Mouse (Mus musculus) limb, embryonic 15.5 days (tissue): ENCODE measurements around the gene Parp11. TPM values are rescaled to one million over a fixed set of nuclear protein-coding genes. Genes with fewer than 3 reads are reported as not detected.

ENCODE experiments used
- ATAC-seq: fragments of 200-750 bp; cut with Nextera tagmentation; 2 replicates; pipeline ENCODE4 v1.8.0; 2017; ENCODE audit warnings: low read depth, moderate TSS enrichment; ENCODE audit not compliant: insufficient number of reproducible peaks, low FRiP score, low TSS enrichment
- H3K27ac ChIP-seq: fragments of 300-500 bp; sonication (generic); 2 replicates; pipeline ENCODE4 v1.5.1; 2015; ENCODE audit warnings: moderate library complexity, mild to moderate bottlenecking, inconsistent platforms
- H3K27me3 ChIP-seq: fragments of 300-500 bp; sonication (generic); 2 replicates; pipeline ENCODE4 v1.6.1; 2015; ENCODE audit warnings: inconsistent platforms
- H3K36me3 ChIP-seq: fragments of 300-500 bp; sonication (generic); 2 replicates; pipeline ENCODE4 v1.6.1; 2015; ENCODE audit warnings: inconsistent platforms
- H3K4me1 ChIP-seq: fragments of 300-500 bp; sonication (generic); 2 replicates; pipeline ENCODE4 v1.6.1; 2015; ENCODE audit warnings: inconsistent platforms
- H3K4me2 ChIP-seq: fragments of 300-500 bp; sonication (generic); 2 replicates; pipeline ENCODE4 v1.6.1; 2015; ENCODE audit warnings: mild to moderate bottlenecking, inconsistent platforms
- H3K4me3 ChIP-seq: fragments of 300-500 bp; sonication (generic); 2 replicates; pipeline ENCODE4 v1.5.1; 2015; ENCODE audit warnings: mild to moderate bottlenecking, inconsistent platforms
- H3K9ac ChIP-seq: fragments of 300-500 bp; sonication (generic); 2 replicates; pipeline ENCODE4 v1.6.1; 2015; ENCODE audit warnings: inconsistent platforms
- H3K9me3 ChIP-seq: fragments of 300-500 bp; sonication (generic); 2 replicates; pipeline ENCODE4 v1.6.1; 2016; ENCODE audit warnings: inconsistent platforms
- WGBS: fragments of 180-500 bp; shearing (Covaris S2); methylation state at CpG from one replicate; pipeline ENCODE4 v1.1.7; 2015; 5-methylcytosine and 5-hydroxymethylcytosine counted together
- polyA plus RNA-seq: library from polyadenylated mRNA; unstranded; fragments of >200 nt; fragmentation: Nextera tagmentation; extraction: Ambion mirVana; gene quantifications from 2 replicates; pipeline ENCODE4 v1.2.1, GENCODE M21; 2015

Parp11 gene
- polyA plus RNA-seq, 1 experiment from 2014 or later: 25.1 TPM

DNA sequence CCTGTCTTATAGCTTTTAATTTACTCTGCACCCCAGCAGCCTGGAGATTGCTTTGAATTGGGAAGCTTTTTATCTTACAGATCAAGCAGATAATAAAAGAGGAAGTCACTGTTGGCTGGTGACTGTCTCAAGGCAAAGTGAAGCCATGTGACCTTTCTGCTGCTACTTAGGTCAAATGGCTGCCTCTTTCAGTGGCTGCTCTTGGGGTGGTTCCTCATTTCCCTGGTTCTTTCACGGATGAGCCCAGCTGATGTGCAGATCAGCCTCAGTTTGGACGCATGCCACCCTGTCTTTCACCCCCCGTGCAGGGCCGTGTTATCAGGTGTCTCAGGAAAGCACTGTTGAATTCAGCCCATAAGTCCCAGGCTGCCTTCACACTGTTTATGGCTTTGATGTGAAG is 25.4 kb downstream of the Parp11 start:
- Histone ChIP-seq H3K36me3 (peaks cover 35% of the 10 kb centered on the region), H3K27ac (no peak overlapping the region), H3K4me1 (0 out of 2 replicates have a peak, but pooled peaks cover 2% of the 10 kb centered on the region), H3K27me3 (no peaks in the 10 kb centered on the region), H3K9ac (no peak overlapping the region), H3K4me3 (no peak overlapping the region), H3K9me3 (no peaks in the 10 kb centered on the region), H3K4me2 (no peak overlapping the region)
- 68% methylated on average over 4 of the region's 4 CpGs for WGBS
- ATAC-seq: no peak

DNA sequence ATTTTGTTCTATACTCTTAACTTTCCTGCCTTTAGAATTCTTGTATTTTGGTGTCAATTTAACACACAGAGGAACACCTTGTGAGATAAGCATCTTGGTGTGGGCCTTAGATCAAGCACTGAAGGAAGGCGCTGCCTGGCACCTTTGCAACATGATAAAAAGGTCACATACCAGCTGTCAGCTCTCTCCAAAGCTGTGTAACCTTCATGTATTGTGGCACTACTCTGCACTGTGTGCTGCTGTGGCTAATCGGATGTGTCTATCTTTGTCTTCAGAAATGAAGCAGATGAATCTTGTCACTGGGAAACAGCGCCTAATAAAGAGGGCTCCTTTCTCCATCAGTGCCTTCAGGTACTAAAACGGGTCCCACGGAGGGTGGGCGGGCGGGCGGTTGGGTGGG is 27.3 kb downstream of the Parp11 start:
- Histone ChIP-seq H3K36me3 (peaks cover 41% of the 10 kb centered on the region), H3K27me3 (no peaks in the 10 kb centered on the region), H3K4me1 (no peaks in the 10 kb centered on the region), H3K9me3 (no peaks in the 10 kb centered on the region), H3K4me3 (no peak overlapping the region), H3K9ac (no peak overlapping the region), H3K4me2 (no peak overlapping the region), H3K27ac (no peak overlapping the region)
- ATAC-seq: no peak
- 85% methylated on average over 8 of the region's 8 CpGs for WGBS

DNA sequence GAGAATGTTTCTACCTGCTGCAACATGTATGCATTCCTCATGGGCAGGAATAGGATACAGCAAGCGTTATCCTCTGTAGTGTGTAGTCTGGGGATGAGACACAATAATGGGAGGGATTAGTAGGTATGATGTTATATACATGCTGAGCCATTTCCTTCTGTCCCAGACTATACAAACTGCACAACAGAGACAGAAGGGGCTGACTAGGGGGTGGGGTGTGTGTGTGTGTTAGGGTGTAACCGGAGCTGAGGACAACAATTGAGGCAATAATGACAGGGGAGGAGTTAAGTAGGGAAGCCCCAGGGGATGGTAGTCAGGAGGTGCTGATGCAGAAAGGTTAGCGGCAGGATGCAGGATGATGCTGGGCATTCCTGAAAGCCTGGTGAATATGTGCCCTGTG is 28.6 kb downstream of the Parp11 start:
- Histone ChIP-seq H3K36me3 (peaks cover 39% of the 10 kb centered on the region), H3K27ac (no peak overlapping the region), H3K4me1 (no peaks in the 10 kb centered on the region), H3K9me3 (no peaks in the 10 kb centered on the region), H3K4me2 (no peak overlapping the region), H3K9ac (no peak overlapping the region), H3K27me3 (no peaks in the 10 kb centered on the region), H3K4me3 (no peak overlapping the region)
- no peak for ATAC-seq
- 39% methylated on average over 3 of the region's 3 CpGs for WGBS

DNA sequence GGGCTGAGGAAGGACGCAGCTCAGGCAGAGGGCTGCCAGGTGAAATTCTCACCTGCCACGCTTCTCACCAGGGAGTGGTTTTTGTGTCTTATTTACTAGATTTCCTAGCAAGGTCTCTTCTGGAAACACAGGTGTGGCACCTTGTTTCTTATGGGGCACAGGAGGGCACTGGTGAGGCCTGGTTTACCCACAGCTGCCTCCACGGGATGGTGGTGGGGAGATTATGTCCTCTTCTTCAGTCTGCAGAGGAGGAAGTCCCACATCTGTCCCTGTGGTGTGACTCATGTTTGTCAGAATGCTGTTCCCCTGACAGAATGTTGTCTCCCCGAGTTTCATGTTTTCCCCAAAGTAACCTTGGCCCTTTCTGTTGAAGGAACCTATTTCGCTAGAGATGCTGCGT is 44.4 kb downstream of the Parp11 start:
- Histone ChIP-seq H3K9ac (no peak overlapping the region), H3K4me1 (peaks cover 8% of the 10 kb centered on the region), H3K27ac (no peak overlapping the region), H3K4me2 (no peak overlapping the region), H3K9me3 (no peaks in the 10 kb centered on the region), H3K36me3 (peaks cover 27% of the 10 kb centered on the region), H3K27me3 (no peaks in the 10 kb centered on the region), H3K4me3 (no peak overlapping the region)
- 73% methylated on average over 6 of the region's 6 CpGs for WGBS
- no peak for ATAC-seq

DNA sequence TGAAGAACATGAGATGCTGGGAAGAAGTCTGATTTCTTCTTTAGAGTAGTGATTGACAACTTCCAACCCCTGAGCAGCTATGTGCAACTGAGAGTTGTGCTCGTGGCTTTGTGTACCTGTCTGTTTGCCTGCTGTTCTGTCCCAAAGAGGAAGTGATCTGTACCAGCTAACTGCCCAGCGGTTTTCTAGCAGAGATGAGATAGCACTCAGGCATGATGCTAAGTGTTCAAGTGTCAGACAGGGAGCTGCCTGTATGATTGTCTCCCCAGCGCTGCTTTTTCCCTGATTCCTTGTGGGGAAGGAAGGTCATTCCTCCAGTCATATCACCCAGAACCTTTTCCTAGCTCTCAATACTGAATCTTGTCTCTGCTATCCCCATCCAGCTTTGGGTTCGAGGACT is 45.9 kb downstream of the Parp11 start:
- no peaks in the 10 kb centered on the region for H3K9me3 ChIP-seq
- peaks cover 22% of the 10 kb centered on the region for H3K4me1 ChIP-seq
- WGBS: 87% methylated on average over 4 of the region's 4 CpGs
- no peaks in the 10 kb centered on the region for H3K27me3 ChIP-seq
- H3K36me3 ChIP-seq: peaks cover 24% of the 10 kb centered on the region
- ATAC-seq: no peak
- no peak overlapping the region for H3K4me2 ChIP-seq
- no peak overlapping the region for H3K4me3 ChIP-seq
- H3K27ac ChIP-seq: no peak overlapping the region
- H3K9ac ChIP-seq: no peak overlapping the region

DNA sequence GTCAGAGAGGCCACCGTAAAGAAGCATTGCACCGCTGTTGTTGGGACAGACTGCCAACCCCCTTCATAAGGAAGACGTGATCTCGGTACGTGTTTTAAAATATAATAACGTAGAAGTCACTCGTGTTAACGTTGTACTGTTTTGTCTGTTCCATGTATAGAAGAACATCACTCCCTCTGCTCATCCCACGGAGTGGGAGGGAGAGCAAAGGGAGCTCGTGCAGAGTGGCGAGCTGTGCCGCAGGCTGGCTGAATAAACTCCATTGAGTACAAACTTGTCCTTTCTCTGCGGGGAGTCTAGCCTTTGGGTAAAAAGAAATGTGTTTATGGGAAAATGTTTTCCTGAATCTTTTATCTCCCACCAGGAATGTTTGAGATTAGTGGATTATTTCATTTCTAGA is 47.1 kb downstream of the Parp11 start:
- no peaks in the 10 kb centered on the region for H3K9me3 ChIP-seq
- H3K27ac ChIP-seq: no peak overlapping the region
- WGBS: 81% methylated on average over 13 of the region's 13 CpGs
- peaks cover 27% of the 10 kb centered on the region for H3K4me1 ChIP-seq
- peaks cover 24% of the 10 kb centered on the region for H3K36me3 ChIP-seq
- H3K9ac ChIP-seq: no peak overlapping the region
- no peak overlapping the region for H3K4me3 ChIP-seq
- H3K4me2 ChIP-seq: no peak overlapping the region
- no peak for ATAC-seq
- no peaks in the 10 kb centered on the region for H3K27me3 ChIP-seq

DNA sequence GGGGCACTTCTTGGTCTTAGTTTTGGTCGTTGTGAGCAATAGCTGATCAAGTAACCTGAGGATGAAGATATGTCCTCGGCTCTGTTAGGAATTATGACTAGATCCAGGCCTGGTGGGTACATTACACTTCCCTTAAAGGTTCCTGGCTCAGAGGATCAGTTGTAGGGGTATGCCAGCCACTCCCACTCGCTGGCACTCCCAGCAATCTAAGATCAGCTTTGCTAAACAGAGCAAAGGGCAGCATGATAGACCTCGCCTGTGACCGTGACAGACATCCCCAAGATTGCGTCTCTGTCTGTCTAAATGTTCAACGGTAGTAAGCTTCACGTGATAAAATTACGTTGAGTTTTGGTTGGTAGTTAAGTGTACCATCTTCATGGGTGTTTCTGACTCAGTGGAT is 47.7 kb downstream of the Parp11 start:
- no peak overlapping the region for H3K9ac ChIP-seq
- no peaks in the 10 kb centered on the region for H3K27me3 ChIP-seq
- H3K27ac ChIP-seq: no peak overlapping the region
- H3K36me3 ChIP-seq: peaks cover 24% of the 10 kb centered on the region
- H3K4me2 ChIP-seq: no peak overlapping the region
- peaks cover 27% of the 10 kb centered on the region for H3K4me1 ChIP-seq
- no peaks in the 10 kb centered on the region for H3K9me3 ChIP-seq
- WGBS: 91% methylated on average over 9 of the region's 9 CpGs
- no peak overlapping the region for H3K4me3 ChIP-seq
- no peak for ATAC-seq

DNA sequence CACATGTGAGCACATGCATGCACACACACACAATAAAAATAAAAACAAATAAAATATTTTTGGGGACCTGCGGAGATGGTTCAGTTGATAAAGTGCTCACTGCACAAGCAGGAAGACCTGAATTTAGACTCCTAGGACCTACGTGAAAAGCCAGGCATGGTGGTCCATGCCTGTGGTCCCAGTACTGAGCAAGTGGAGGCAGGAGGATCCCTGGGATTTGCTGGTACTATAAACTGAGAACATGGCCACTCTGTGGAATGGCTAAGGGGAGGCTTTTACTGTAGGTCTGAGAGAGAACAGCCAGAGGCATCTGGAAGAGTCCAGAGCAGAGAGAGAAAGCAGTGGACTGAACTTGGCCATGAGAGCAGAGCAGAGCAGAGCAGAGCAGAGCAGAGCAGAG is 48.6 kb downstream of the Parp11 start:
- Histone ChIP-seq H3K27me3 (no peaks in the 10 kb centered on the region), H3K4me3 (no peak overlapping the region), H3K4me1 (peaks cover 27% of the 10 kb centered on the region), H3K9ac (no peak overlapping the region), H3K4me2 (no peak overlapping the region), H3K36me3 (peaks cover 19% of the 10 kb centered on the region), H3K9me3 (no peaks in the 10 kb centered on the region), H3K27ac (no peak overlapping the region)
- no peak for ATAC-seq
- 82% methylated on average over 2 of the region's 2 CpGs for WGBS

DNA sequence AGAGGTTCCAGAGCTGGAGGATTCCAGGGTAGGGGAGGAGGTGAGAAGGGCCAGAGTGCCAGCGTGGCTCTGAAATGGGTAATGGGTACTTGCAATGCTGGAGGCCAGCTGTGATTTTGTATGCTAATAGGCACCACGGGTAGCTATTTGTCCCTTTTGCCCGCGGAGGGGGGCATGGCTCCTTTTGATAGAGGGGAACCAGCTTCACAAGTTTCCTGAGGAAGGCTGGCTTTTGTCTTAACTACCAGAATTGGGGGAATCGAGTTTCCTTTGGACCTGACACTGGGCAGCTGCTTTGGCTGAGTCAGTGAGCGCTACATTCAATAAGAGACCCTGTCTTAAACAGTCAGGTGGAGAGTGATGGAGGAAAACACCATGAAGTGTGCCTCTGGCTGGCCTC is 49.2 kb downstream of the Parp11 start:
- H3K27ac ChIP-seq: no peak overlapping the region
- no peak for ATAC-seq
- no peak overlapping the region for H3K9ac ChIP-seq
- no peaks in the 10 kb centered on the region for H3K27me3 ChIP-seq
- H3K4me1 ChIP-seq: peaks cover 27% of the 10 kb centered on the region
- no peak overlapping the region for H3K4me2 ChIP-seq
- 13% methylated on average over 6 of the region's 6 CpGs for WGBS
- peaks cover 15% of the 10 kb centered on the region for H3K36me3 ChIP-seq
- no peaks in the 10 kb centered on the region for H3K9me3 ChIP-seq
- H3K4me3 ChIP-seq: no peak overlapping the region

DNA sequence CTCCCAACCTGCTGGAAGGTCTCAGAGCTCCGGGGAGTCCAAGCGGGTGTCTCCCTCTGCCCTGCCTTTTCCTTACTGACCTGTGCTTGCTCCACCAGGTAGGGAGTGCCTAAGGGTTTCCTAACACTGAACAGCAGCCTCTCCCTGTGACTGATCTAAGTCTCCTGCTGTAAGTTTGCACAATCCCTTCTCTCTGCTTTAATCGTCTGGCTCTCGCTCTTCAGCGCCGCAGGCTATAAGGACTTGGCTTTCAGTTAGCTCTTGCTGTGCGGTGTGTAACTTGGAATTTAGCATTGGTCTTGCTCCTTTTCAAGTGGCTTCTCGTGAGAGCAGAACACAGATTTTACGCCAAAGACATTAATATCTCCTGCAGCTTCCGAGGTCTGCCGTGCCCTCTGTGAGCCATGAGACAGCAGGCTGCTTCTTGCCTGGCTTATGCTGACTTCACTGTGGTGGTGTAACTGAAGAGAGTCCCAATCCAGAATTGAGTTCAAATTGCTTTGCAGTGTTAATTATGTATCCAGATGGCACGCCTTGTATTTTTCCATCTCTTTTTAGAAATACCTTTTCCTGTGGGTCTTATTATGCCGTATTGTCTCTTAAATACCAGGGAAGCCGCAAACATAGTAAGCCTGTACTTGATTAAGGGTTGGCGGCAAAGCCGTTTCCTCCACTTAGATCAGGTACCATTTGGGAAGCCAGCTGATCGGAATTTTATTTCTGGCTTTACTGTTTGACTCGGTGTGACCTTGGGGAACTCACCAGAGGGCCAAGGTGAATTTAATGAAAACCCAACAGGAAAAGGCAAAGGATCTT is 50.4 kb downstream of the Parp11 start:
- Histone ChIP-seq H3K36me3 (peaks cover 5% of the 10 kb centered on the region; the same call in 1 of the 2 replicates), H3K4me2 (0 out of 2 replicates have a peak overlapping the region, but pooled peaks have one; percentile 15), H3K9me3 (no peaks in the 10 kb centered on the region), H3K4me3 (no peak overlapping the region), H3K4me1 (peaks cover 27% of the 10 kb centered on the region), H3K27me3 (no peaks in the 10 kb centered on the region), H3K9ac (no peak overlapping the region), H3K27ac (peak overlapping the region; percentile 61)
- WGBS: 31% methylated on average over 18 of the region's 18 CpGs
- peak; percentile 70 for ATAC-seq

DNA sequence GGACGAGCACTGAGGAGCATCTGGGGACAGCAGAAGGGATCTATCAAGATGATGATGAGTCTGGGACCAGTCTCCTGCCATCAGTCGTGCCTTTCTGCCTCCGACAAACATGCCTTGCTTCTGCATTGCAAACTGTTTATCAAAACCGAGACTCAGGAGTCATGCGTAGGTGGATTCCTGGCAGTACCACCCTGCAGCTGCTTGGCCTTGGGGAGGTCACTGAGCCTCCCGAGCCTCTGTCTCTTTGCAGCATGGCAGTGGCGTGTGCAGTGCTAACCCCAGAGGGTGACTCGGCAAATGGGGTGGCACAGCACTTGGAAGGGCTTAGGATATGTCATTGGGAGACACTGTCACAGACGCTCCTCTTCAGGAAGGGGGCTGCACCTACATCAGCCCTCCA is 53.5 kb downstream of the Parp11 start:
- no peaks in the 10 kb centered on the region for H3K9me3 ChIP-seq
- H3K4me1 ChIP-seq: peaks cover 27% of the 10 kb centered on the region
- H3K27me3 ChIP-seq: no peaks in the 10 kb centered on the region
- no peak overlapping the region for H3K27ac ChIP-seq
- H3K4me3 ChIP-seq: no peak overlapping the region
- H3K4me2 ChIP-seq: no peak overlapping the region
- no peaks in the 10 kb centered on the region for H3K36me3 ChIP-seq
- ATAC-seq: no peak
- 75% methylated on average over 9 of the region's 9 CpGs for WGBS
- no peak overlapping the region for H3K9ac ChIP-seq

DNA sequence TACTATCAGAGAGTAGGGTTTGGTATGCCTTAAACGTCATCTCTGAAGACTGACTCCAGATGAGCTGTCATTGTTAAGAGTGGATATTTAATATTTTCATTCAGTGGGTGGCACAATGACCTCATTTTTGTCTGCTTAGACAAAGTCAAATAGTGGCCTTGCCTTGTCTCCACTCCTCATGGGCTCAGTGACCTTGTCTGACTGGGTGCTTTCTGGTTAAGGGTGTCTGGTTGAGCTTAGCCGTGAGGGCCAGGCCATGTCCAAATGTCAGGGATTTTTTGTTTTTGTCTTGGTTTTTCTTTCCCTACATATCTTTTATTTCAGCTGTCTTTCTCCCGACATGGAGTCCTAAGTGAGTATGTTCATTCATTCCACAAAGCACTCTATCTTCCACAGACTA is 54.2 kb downstream of the Parp11 start:
- no peak for ATAC-seq
- WGBS: 86% methylated on average over 3 of the region's 3 CpGs

More for the DNA sequence above, 54.2 kb downstream of the Parp11 start:
- Histone ChIP-seq H3K9me3 (no peaks in the 10 kb centered on the region), H3K4me2 (no peak overlapping the region), H3K4me3 (no peak overlapping the region), H3K27ac (no peak overlapping the region), H3K36me3 (no peaks in the 10 kb centered on the region), H3K4me1 (peaks cover 21% of the 10 kb centered on the region), H3K27me3 (no peaks in the 10 kb centered on the region), H3K9ac (no peak overlapping the region)
